In the genomic region with DNA sequence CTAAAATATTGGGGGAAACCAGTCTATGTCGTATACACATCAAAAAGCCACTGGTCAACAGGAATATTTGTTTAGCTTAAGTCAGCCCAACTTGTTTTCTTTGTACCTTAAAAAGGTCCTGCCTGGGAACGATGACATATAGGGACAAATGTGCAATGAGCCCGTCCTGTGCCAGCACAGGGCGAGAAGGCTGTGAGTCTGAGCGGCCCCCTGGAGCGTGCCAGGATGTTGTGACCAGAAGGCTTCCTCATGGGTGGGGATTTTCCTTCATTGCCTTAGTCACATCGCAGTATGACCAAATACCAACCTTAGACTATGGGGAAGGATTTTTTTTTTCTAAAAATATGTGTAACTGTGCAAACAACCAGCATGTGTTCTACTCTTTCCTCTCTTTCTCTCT, we compare ENCODE assay signal across 19 mouse cellular contexts.
"Had no signal": no experiment of that assay in that cellular context is flagged by ENCODE, and none has a peak within 500 bp of the region (broad histone marks: within the 10 kb centered on the region; RNA-seq: fewer than 3 reads in every experiment).

No protein-coding gene starts in this region.

- H3K9ac ChIP-seq: kidney, embryonic 15.5 days; liver, embryonic 13.5 days; midbrain, embryonic 13.5 days; neural tube, embryonic 12.5 days; neural tube, embryonic 15.5 days had no signal

- H3K9me3 ChIP-seq: kidney, embryonic 15.5 days; liver, embryonic 13.5 days; megakaryocyte, embryonic 14.5 days; midbrain, embryonic 10.5 days; midbrain, embryonic 13.5 days; neural tube, embryonic 12.5 days; neural tube, embryonic 15.5 days had no signal

- H3K36me3 ChIP-seq: kidney, embryonic 15.5 days; liver, embryonic 13.5 days; midbrain, embryonic 10.5 days; midbrain, embryonic 13.5 days; neural tube, embryonic 12.5 days; neural tube, embryonic 15.5 days had no signal

- H3K4me3 ChIP-seq: kidney, embryonic 15.5 days; left cerebral cortex, adult 2 months; liver, embryonic 13.5 days; megakaryocyte, embryonic 14.5 days; midbrain, embryonic 10.5 days; midbrain, embryonic 13.5 days; neural tube, embryonic 12.5 days; neural tube, embryonic 15.5 days had no signal

- ATAC-seq: midbrain, embryonic 13.5 days had no signal

- H3K4me1 ChIP-seq: liver, embryonic 13.5 days; midbrain, embryonic 10.5 days; midbrain, embryonic 13.5 days; neural tube, embryonic 12.5 days; neural tube, embryonic 15.5 days had no signal

- H3K4me2 ChIP-seq: kidney, embryonic 15.5 days; liver, embryonic 13.5 days; midbrain, embryonic 13.5 days; neural tube, embryonic 12.5 days; neural tube, embryonic 15.5 days had no signal

- DNase-seq: kidney, postnatal 10 days; kidney, postnatal 36 days; layer of hippocampus, postnatal 36 days; liver, embryonic 13.5 days; lung, adult 2 months; right cerebral cortex, adult 18-20 months; right cerebral cortex, postnatal 14 days; right cerebral cortex, postnatal 4 days; thymus, adult 2 months; thymus, postnatal 14 days; thymus, postnatal 4 days had no signal

- H3K27me3 ChIP-seq: kidney, embryonic 15.5 days; liver, embryonic 13.5 days; megakaryocyte, embryonic 14.5 days; neural tube, embryonic 12.5 days; neural tube, embryonic 15.5 days had no signal

- H3K27ac ChIP-seq: kidney, embryonic 15.5 days; left cerebral cortex, adult 2 months; liver, embryonic 13.5 days; midbrain, embryonic 10.5 days; midbrain, embryonic 13.5 days; neural tube, embryonic 12.5 days; neural tube, embryonic 15.5 days; stomach, postnatal 0 days had no signal
